Mouse (Mus musculus): Measurements from ENCODE around the gene Dcaf1. TPM values are rescaled to one million over a fixed set of nuclear protein-coding genes. Genes with fewer than 3 reads are reported as not detected.

The Dcaf1 gene
- polyA plus RNA-seq, 1 experiment, result 23.5 TPM

- DNase-seq (ENCODE audit: extremely low spot score in 1 of 2, low spot score in 1 of 2), result no peak
These were observed 81.6 kb downstream of the Dcaf1 start for GRCm38 (mm10) chr9:106903099-106903790.

- DNase-seq (ENCODE audit: extremely low spot score in 1 of 2, low spot score in 1 of 2), result peak in 1 of 2 experiments; percentile 77
These were observed 82.1 kb downstream of the Dcaf1 start for GRCm38 (mm10) chr9:106903791-106904134.

- DNase-seq (ENCODE audit: extremely low spot score in 1 of 2, low spot score in 1 of 2), result no peak
These were observed 84.9 kb downstream of the Dcaf1 start for GRCm38 (mm10) chr9:106906597-106906996.

DNA sequence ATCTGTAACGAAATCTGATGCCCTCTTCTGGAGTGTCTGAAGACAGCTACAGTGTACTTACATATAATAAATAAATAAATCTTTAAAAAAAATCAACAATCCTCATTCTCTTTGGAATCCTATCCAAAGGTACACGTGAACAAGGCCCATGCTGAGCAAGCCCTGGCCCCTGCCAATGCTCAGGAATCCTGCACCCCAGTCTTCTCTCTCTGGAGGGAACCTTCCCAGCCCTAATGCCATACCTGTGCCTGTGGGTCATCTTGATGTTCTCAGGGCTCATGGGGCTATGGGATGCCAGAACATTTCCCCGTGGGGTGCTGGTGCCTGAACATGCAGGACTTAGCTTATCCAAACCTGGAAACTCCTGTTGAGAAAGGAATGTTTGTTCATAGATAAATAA lies 86.5 kb downstream of the Dcaf1 start:
- DNase-seq (ENCODE audit: extremely low spot score in 1 of 2, low spot score in 1 of 2), result no peak

DNA sequence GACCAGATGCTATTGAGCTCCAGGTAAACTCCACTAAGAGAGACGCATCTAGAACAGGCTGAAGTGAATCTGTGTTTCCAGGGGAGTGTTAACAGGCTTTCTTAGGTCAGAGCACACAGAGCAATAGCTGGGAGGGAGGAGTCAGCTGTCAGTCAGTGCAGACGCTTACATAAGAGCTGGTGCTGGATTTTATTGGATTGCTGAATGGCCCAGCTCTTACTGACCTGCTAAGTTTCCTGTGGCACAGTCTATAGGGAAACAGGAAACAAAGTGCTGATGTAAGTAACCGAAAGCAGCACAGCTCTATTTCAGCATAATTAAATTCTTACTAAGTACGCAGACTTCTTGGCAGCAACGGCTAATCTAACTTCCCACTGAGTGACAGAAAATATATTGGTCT lies 87.0 kb downstream of the Dcaf1 start:
- DNase-seq (ENCODE audit: extremely low spot score in 1 of 2, low spot score in 1 of 2), result no peak

GRCm38 (mm10) chr9:106911624-106912023 lies 90.0 kb downstream of the Dcaf1 start:
- no peak for DNase-seq (ENCODE audit: extremely low spot score in 1 of 2, low spot score in 1 of 2)

GRCm38 (mm10) chr9:106913759-106914158 lies 92.1 kb downstream of the Dcaf1 start:
- no peak for DNase-seq (ENCODE audit: extremely low spot score in 1 of 2, low spot score in 1 of 2)

- DNase-seq (ENCODE audit: extremely low spot score in 1 of 2, low spot score in 1 of 2), result no peak
These were observed 93.2 kb downstream of the Dcaf1 start for GRCm38 (mm10) chr9:106914878-106915277.

Other genes with a start within 250 kb of the Dcaf1 start
- not detected in 2 replicates for gene Iqcf6, start 195.3 kb upstream of the Dcaf1 start, polyA plus RNA-seq (2012; rRNA removed)
- 73.5 and 78.2 TPM in 2 replicates for gene Grm2, start 165.8 kb upstream of the Dcaf1 start, polyA plus RNA-seq (2012; rRNA removed)
- gene Tex264, start 135.9 kb upstream of the Dcaf1 start, polyA plus RNA-seq (2012; rRNA removed), result 96.7 and 104 TPM in 2 replicates
- 8.9 and 9.4 TPM in 2 replicates for gene Rad54l2, start 32.7 kb upstream of the Dcaf1 start, polyA plus RNA-seq (2012; rRNA removed)
- 16.7 and 17.8 TPM in 2 replicates for gene Rbm15b, start 65.6 kb downstream of the Dcaf1 start, polyA plus RNA-seq (2012; rRNA removed)
- gene Manf, start 70.1 kb downstream of the Dcaf1 start, polyA plus RNA-seq (2012; rRNA removed), result 69.3 and 75.8 TPM in 2 replicates